Comparison of ENCODE assay signal across 8 mouse cellular contexts in the genomic region with DNA sequence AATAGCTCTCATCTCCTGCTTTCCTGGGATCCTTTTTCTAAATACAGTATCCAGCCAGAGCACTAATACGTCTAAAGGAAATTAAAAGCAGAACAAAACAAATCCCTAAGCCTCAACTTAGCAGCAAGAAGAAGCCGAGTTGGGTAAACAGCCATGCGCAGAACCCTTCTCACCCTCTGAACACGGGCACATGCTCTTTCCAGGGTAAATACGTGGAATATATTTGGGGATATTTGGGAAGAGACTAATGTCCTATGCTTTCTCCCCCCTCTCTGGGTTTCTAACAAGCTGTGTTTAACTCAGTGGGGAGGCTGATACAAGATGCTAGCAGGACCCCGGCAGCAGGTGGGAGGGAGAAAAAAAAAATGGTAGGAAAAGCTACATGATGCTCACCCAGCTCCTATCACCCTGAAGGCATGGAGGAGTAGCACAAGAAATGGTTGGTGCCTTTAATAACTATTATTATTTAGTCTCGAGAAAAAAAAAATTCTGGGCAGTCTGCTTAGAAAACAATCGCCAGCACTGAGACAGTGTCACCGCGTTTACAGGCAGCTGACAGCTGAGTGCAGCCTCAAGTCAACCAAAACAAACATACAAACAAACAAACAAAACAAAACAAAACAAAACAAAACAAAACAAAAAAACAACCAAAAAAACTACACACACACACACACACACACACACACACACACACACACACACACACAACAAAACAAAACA.
DNase-seq lines count a peak whose midpoint lies in the region; ATAC-seq and TF ChIP-seq lines count a peak whose summit lies in the region.

No protein-coding gene starts in this region.

- 53% methylated on average over 10 of the region's 10 CpGs for WGBS in lung, embryonic 15.5 days
- WGBS in lung, adult 2 months = 67% methylated on average over 10 of the region's 10 CpGs
- 20% methylated on average over 10 of the region's 10 CpGs for WGBS in hindbrain, postnatal 0 days
- 56% methylated on average over 10 of the region's 10 CpGs for WGBS in neural tube, embryonic 12.5 days

- no peak for TF ChIP-seq POLR2A in lung, adult 2 months (IDR thresholded peaks at IDR 0.05; ENCODE audit: borderline replicate concordance, extremely low read depth, low read depth, low read length)

- peak overlapping the region; percentile 47 for H3K4me2 ChIP-seq in lung, embryonic 15.5 days
- peak overlapping the region; percentile 57 for H3K4me2 ChIP-seq in hindbrain, postnatal 0 days (ENCODE audit: low read depth, low read length)
- H3K4me2 ChIP-seq in neural tube, embryonic 12.5 days (replicated peaks) = peak overlapping the region; percentile 51

- ATAC-seq in lung, embryonic 15.5 days (ENCODE audit: borderline replicate concordance, extremely low read depth, low FRiP score, low TSS enrichment) = no peak
- peak; percentile 54 for ATAC-seq in hindbrain, postnatal 0 days
- peak; percentile 15; the same call in 1 of the 2 replicates for ATAC-seq in neural tube, embryonic 12.5 days (ENCODE audit: low FRiP score, low read depth)

- no peaks in the 10 kb centered on the region for H3K27me3 ChIP-seq in lung, embryonic 15.5 days
- H3K27me3 ChIP-seq in hindbrain, postnatal 0 days (ENCODE audit: insufficient read depth, low read length) = no peaks in the 10 kb centered on the region
- no peaks in the 10 kb centered on the region; the same call in 1 of the 2 replicates for H3K27me3 ChIP-seq in neural tube, embryonic 12.5 days (replicated peaks)

- H3K9ac ChIP-seq in lung, embryonic 15.5 days = no peak overlapping the region
- no peak overlapping the region for H3K9ac ChIP-seq in hindbrain, postnatal 0 days (replicated peaks; ENCODE audit: low read length)
- H3K9ac ChIP-seq in neural tube, embryonic 12.5 days = no peak overlapping the region

- H3K9me3 ChIP-seq in lung, embryonic 15.5 days = no peaks in the 10 kb centered on the region
- no peaks in the 10 kb centered on the region for H3K9me3 ChIP-seq in hindbrain, postnatal 0 days (ENCODE audit: low read length)
- H3K9me3 ChIP-seq in neural tube, embryonic 12.5 days = no peaks in the 10 kb centered on the region

- no peak overlapping the region for H3K4me3 ChIP-seq in lung, embryonic 15.5 days
- H3K4me3 ChIP-seq in lung, adult 2 months (replicated peaks; ENCODE audit: extremely low read depth, low read depth, low read length) = no peak overlapping the region
- peak overlapping the region; percentile 28 for H3K4me3 ChIP-seq in hindbrain, postnatal 0 days (ENCODE audit: low read length)
- no peak overlapping the region for H3K4me3 ChIP-seq in neural tube, embryonic 12.5 days

- H3K27ac ChIP-seq in lung, embryonic 15.5 days = no peak overlapping the region
- no peak overlapping the region for H3K27ac ChIP-seq in hindbrain, postnatal 0 days
- no peak overlapping the region for H3K27ac ChIP-seq in neural tube, embryonic 12.5 days

- no peaks in the 10 kb centered on the region for H3K4me1 ChIP-seq in lung, embryonic 15.5 days
- no peaks in the 10 kb centered on the region for H3K4me1 ChIP-seq in lung, adult 2 months (ENCODE audit: control insufficient read depth, insufficient read depth, low read length)
- H3K4me1 ChIP-seq in hindbrain, postnatal 0 days (ENCODE audit: insufficient read depth, low read length) = no peaks in the 10 kb centered on the region
- H3K4me1 ChIP-seq in neural tube, embryonic 12.5 days = 0 out of 2 replicates have a peak, but pooled peaks cover 3% of the 10 kb centered on the region

- TF ChIP-seq CTCF in lung, adult 2 months (IDR thresholded peaks at IDR 0.05; ENCODE audit: insufficient read depth, low read length) = no peak
- no peak for TF ChIP-seq CTCF in hindbrain, postnatal 0 days (IDR thresholded peaks at IDR 0.05; ENCODE audit: low read depth)

- no peaks in the 10 kb centered on the region for H3K36me3 ChIP-seq in lung, embryonic 15.5 days
- no peaks in the 10 kb centered on the region for H3K36me3 ChIP-seq in hindbrain, postnatal 0 days (ENCODE audit: insufficient read depth, low read length)
- no peaks in the 10 kb centered on the region for H3K36me3 ChIP-seq in neural tube, embryonic 12.5 days

- DNase-seq in adrenal gland, postnatal 10 days = peak; percentile 6
- no peak for DNase-seq in adrenal gland, adult 2 months
- DNase-seq in lung, adult 2 months = no peak
- peak; percentile 9 for DNase-seq in hindbrain, postnatal 0 days (ENCODE audit: low spot score)
- DNase-seq in spleen, adult 12 weeks (ENCODE audit: low spot score) = no peak
- DNase-seq in adrenal gland, adult 18-20 months (ENCODE audit: low spot score in 2 of 2) = no peak

Comparison
In these comparisons a context has a peak if more than half of its experiments do, and no peak if none do; other contexts are left out.
1. DNase-seq: peak in adrenal gland, postnatal 10 days (single experiment) and hindbrain, postnatal 0 days (single experiment); none in adrenal gland, adult 2 months (single experiment), lung, adult 2 months (single experiment), spleen, adult 12 weeks (single experiment) and adrenal gland, adult 18-20 months (0 of 2).
2. Peak in every context shown above with its lines, with median percentiles within 50 percentile points of each other: H3K4me2 ChIP-seq.